Mouse (Mus musculus): Measurements from ENCODE around the gene Sart3. TPM values are rescaled to one million over a fixed set of nuclear protein-coding genes. Genes with fewer than 3 reads are reported as not detected.
A peak's percentile ranks its signal among the peaks of the same experiment; 100 is the strongest.

The Sart3 gene
- total RNA-seq, 2 experiments from 2014 or later, result 30.4 to 30.7 TPM

DNA sequence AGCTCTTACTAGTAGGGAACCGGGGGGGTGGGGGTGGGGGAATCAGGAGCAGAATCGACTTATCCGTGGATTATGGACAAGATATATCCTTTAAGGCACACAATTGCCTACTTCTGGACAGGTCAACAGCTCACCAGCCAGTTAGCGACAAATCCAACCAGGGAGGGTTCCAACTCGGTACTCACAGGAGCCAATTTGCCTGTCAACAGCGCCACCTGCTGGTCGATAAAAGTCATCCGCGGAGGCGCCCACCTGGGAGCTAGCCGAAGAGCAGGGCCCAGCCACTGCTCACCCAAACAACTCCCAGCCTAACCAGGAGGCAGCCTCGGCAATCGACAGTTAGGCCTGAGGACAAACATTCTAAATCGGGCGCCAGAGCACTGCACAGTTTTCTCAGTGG, 47.9 kb downstream of the Sart3 start, which contains the start of gene 1700069L16Rik:
Gene 1700069L16Rik (minus strand): TSS at position 327 of the 400 bp plus-strand sequence.
- peak; percentile 89 for DNase-seq

DNA sequence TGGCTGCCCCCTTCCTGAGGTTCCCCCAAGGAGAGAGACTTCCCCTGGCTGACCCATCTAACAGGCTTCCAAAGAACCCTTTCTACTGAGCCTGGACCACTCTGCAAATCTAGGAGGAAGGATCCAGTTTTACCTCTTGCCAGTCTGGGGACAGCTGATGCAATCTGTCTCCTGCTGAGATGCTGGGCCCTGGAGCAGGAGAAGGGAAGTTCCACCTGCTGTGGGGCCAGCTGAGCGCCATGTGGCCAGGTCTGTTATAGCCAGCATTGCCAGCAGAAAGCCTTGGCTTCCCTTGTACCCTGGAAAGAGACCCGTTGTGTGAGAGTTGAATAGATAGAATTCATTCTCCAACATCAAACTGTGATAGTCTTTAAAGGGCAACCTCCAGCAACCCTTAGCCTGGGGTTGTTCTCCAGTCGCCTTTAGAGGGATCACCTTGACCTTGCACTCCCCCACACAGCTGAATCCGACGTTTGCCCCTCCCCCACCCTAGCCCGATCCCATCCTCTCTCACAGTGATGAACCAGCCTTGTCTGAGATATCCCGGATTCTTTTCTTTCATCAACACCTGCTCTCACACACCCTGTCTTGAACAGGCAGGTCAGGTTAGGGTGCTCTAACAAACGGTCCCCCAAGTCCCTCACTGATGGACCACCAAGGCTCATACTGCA, 48.6 kb downstream of the Sart3 start:
- DNase-seq, result no peak

DNA sequence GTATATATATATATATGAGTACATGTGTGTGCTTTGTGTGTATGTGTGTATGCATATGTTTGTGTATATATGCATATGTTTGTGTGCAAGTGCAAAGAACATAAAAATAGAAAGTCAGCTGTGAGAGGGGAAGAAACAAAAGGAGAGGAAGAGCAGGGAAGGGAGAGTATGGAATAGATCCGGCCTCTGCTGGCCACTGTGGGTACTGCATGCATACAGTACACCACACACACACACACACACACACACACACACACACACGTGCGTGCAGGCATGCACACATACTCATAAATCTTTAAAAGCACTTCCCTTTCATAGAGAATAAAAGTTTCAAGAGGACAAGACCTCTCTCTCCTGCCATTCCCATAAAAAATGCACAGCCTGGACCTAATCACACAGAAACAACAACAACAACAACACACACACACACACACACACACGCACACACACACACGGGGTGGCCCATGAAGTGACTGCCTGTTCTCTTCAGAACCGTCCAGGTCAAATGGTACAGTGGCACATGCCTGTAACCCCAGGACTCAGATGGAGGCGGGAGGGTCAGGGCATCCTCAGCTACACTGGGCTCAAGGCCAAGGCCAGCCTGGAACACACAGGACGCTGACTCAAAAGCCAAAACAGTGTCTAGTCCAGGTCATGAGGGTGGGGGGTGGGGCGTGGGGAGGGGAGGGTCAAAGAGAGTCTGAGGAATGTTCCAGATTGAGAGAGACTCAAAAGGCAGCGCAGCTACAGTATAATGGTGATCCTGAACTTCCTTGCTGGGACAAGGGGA, 49.9 kb downstream of the Sart3 start:
- DNase-seq, result no peak

DNA sequence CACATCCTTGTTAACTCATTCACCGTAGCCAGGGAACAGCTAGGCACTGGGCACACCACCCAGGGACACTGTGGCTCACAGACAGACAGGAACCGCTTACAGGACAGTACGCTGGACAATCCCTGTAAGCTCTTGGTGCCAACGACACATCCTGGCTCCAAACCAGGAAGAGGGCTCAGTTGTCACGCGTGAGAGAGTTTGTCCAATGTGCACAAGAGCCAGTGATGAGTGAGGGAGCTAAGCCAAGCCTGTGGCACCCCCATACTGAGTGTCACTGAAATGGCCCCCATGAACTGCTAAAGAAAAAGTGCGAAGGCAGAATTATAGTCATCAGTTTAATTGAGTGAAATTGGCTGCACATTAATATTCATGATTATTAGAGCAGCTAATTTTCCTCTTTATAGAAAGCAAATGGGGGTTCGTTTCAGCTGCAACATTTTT, 53.1 kb downstream of the Sart3 start:
- DNase-seq, result no peak

- DNase-seq, result peak; percentile 54
Observed at GRCm38 (mm10) chr5:113716581-113717388, 55.5 kb downstream of the Sart3 start.

GRCm38 (mm10) chr5:113712861-113713260, 59.4 kb downstream of the Sart3 start:
- no peak for DNase-seq

- DNase-seq, result peak; percentile 18
Observed at GRCm38 (mm10) chr5:113703803-113704585, 68.3 kb downstream of the Sart3 start.

DNA sequence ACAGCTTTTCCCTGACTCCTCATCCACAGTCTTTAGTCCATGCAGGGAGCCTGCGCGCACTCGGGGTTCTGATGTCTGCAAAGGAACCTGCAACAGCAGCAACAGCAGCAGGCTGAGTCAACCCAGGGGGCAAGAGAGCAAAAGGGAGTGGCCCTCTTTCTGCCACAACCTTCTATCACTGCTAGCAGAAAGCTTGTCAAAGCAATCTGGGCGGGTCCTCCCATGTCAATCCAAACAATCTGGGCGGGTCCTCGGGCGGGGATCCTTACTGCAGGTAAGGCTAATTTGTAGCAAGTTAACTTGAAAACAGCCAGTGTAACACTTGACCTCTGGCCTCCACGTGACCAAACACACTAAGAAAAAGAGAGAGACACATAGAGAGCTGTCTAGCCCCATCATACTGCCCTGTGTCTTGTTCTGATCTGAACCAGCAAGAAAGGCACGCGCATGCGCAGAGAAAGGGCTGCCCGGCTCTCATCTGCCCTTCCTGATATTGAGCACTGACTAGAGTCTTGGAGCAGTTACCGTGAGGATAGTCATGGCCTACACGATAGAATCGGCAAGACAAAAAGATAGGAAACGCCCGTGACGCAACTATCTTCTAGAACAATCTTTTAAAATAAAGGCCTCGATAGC, 71.8 kb downstream of the Sart3 start:
- DNase-seq, result no peak

DNA sequence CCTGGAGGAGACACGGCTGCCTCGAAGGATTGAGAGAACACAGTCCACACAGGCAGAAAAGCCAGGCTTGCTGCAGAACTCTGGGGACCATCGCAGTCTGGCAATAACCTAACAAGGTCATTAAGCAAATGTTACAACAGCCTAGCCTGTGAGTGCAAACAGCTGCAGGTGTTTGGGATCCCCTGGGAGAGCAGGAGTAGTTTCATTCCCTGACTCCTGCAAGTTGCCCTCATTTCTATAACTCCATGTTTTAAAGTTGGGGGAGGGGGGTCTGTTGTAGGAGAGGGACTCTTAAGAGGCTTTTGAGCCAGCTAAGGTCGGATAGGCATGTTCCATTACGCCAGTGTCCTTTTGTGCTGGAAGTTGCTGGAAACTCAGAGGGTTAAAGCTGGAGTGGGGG, 77.9 kb downstream of the Sart3 start:
- no peak for DNase-seq

- DNase-seq, result no peak
Observed at GRCm38 (mm10) chr5:113694000-113694399, 78.3 kb downstream of the Sart3 start.

DNA sequence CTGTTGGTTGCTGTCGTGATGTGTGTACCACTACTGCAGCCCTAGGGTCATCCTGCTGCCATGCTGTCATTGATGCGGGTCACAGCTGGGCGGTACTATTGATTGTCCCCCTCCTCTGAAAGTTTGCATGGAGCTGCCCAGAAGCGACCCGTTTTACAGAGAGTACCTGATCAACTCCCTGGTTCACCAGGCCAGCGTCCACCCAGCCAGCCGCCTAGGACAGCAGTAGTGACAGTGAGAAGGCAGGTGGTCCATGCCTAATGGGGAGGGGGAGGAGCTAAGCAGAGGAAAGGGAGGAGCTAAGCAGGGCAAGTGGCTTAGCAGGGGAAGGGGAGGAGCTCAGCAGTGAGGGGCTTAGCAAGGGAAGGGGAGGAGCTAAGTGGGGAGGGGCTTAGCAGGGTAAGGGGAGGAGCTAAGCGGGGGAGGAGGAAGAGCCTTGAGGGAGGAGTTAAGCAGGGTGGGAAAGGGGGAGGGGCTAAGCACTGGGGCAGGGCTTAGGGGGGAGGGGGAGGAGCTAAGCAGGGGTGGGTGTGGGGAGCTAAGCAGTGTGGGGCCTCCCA, 79.0 kb downstream of the Sart3 start:
- no peak for DNase-seq

Other genes with a start within 250 kb of the Sart3 start
- gene Cmklr1, start 122.1 kb downstream of the Sart3 start, total RNA-seq (2021), result 10 to 100 TPM; 12.6 to 14.6 TPM
- gene 1700069L16Rik, start 47.7 kb downstream of the Sart3 start, total RNA-seq (2021), result not detected
- 1 to 10 TPM; 3.9 to 4.4 TPM for gene Ficd, start 36.7 kb downstream of the Sart3 start, total RNA-seq (2021)
- gene Iscu, start 238 bp upstream of the Sart3 start, total RNA-seq (2021), result 100 to 1,000 TPM; 102 to 104 TPM
- 10 to 100 TPM; 11.7 to 13.7 TPM for gene Tmem119, start 28.0 kb upstream of the Sart3 start, total RNA-seq (2021)
- 1 to 10 TPM; 1.3 to 2.1 TPM for gene Selplg, start 60.1 kb upstream of the Sart3 start, total RNA-seq (2021)
- 100 to 1,000 TPM in 1 of 2 experiments, 10 to 100 TPM in 1; 92.4 to 108 TPM for gene Coro1c, start 136.2 kb upstream of the Sart3 start, total RNA-seq (2021)
- 10 to 100 TPM; 24.0 to 25.0 TPM for gene Ssh1, start 221.4 kb upstream of the Sart3 start, total RNA-seq (2021)
- not detected for gene Dao, start 231.2 kb upstream of the Sart3 start, total RNA-seq (2021)

All from heart, postnatal 4 days (tissue).